Mouse (Mus musculus): ENCODE data around the gene Dlg2. TPM values are rescaled to one million over a fixed set of nuclear protein-coding genes. Genes with fewer than 3 reads are reported as not detected.

Gene Dlg2
- total RNA-seq, 1 experiment from 2014 or later: 71.9 TPM

DNA sequence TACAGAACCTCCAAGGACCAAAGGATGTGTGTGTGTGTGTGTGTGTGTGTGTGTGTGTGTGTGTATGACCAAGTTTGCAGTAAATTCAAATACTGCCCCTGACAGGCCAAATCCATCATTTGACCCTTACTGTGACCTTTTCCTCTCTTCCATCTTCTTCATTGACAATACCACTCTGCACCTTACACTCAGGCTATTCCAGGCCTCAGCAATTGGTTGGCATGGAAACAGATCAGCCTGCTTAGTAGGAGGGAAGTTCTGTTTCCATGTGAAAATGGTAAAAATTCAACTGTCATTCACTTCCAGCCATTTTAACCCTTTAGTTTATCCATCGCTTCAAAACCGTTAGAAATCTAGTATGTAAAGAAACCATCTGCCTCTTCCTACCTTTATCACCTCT, 1831.2 kb downstream of the Dlg2 start:
- no peak for DNase-seq

DNA sequence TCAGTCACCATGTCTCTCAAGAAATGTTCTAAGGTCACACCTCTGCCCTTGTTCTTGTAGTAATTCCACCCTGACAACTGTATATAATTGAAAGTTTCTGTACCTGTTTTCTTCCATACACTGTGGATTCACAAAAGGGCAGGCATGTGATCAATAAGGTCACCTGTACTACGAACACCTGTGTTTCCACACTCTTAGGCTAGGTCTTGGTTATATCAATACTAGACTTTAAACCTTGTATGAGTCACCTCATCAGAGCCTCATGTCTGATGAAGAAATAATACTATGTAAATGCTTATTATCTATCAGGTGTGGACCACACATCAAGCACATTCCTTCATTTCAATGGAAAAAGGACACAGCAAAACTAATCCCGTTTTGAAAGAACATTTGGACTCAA, 1831.7 kb downstream of the Dlg2 start:
- no peak for DNase-seq

DNA sequence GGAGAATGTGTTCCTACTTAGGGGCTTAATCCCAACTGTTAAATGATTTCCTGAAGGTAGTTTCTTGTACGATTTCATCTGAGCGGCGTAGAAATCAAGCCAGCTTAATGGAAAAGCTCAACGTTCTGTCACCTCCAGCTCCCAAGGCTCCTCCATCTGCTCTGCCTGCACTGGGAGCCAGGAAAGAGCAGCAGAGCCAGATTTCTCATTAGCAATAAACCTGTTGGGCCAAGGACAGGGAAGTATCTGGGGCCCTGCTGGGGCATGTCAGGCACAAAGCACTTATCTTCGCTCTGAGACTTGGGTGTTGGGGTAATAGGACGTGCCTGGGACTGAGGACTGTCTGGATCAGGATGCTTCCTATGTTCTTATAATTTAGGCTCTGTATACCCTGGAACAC, 1839.9 kb downstream of the Dlg2 start:
- no peak for DNase-seq

DNA sequence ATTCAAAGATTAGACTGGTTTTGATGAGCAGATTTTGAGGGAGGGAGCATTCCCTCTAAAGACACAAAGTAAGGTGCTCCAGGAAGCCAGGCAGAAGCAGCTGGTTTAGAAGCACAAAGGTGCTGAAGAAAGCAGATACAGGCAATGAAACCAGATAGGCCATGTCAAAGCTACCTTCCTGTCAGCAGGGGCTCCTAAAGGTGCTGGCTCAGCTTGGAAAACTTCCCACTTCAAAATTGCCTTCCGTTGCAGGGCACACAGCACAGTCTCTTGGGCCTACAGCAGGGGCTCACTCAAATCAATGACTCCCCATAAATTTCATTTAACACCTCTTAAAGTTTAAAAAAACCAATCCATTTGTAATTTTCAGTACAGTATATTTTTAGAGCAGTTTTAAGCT, 1843.0 kb downstream of the Dlg2 start:
- no peak for DNase-seq

- no peak for DNase-seq
Measured at GRCm38 (mm10) chr7:92320181-92320580, 1843.7 kb downstream of the Dlg2 start.

DNA sequence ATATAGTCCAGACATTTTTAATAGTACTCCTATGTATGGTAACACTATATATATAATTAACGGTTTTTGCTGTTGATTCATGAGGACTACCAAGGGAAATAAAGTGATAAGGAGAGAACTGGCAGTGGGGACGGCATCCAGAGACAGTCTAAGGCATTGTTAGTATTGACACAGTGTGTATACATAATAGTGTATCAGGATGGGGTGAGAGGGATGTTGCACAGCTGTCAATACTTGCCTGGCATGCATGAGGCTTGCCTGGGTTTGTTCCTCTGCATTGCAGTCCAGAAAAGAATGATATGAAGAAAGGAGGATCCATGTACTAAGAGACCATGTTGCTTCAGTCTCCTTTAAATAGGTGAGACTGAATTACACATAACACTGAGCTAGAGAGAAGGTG, 1845.3 kb downstream of the Dlg2 start:
- DNase-seq: no peak

- DNase-seq: no peak
Measured at GRCm38 (mm10) chr7:92322342-92323069, 1846.0 kb downstream of the Dlg2 start.

- DNase-seq: peak; percentile 47
Measured at GRCm38 (mm10) chr7:92323710-92324109, 1847.2 kb downstream of the Dlg2 start.

DNA sequence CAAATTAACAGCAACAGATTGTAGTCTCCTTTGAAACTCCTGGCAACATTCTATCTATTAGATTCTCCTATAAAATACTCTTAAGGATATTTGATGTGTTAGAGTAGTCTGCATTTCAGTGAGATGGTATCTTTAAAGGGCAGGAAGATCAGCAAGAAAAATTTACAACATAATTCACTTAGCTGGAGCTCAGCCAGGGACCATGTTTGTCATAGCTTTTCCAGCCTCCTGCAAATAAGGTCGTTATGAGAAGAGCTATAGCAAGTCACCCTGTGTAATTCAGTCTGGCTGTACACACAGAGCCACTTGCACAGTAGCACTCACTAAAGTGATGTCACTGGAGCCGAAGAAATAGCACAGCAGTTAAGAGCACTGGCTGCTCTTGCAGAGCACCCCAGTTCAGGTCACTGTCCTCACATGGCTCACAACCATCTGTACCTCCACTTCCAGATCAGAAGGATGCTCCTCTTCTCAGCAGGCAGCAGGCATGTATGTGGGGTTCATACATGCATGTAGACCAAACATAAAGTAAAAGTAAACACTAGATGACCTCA, 1850.9 kb downstream of the Dlg2 start:
- peak; percentile 6 for DNase-seq

GRCm38 (mm10) chr7:92333220-92333898, 1856.9 kb downstream of the Dlg2 start:
- DNase-seq: no peak

- DNase-seq: no peak
Measured at GRCm38 (mm10) chr7:92356542-92356941, 1880.1 kb downstream of the Dlg2 start.

- no peak for DNase-seq
Measured at GRCm38 (mm10) chr7:92363386-92363785, 1886.9 kb downstream of the Dlg2 start.

GRCm38 (mm10) chr7:92363800-92364199, 1887.3 kb downstream of the Dlg2 start:
- no peak for DNase-seq

DNA sequence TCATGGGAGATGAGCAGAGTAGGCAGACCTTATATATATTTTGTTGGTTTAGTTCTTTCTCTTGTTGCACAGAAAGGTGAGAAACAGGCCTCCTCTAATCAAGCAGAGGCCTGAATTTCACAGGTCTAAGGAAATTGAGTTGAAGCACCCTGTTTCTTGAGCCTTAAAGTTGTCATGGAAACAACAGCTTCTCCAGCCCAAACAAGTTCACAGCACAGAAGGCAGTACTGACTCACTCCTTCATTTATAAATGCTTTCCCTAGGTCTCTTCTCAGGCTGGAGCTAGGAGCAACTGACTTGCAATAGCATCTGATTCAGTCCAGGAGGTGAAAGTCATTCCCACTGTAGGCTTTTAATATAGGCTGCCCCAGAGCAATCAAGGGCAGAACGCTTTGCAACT, 1890.6 kb downstream of the Dlg2 start:
- no peak for DNase-seq

DNA sequence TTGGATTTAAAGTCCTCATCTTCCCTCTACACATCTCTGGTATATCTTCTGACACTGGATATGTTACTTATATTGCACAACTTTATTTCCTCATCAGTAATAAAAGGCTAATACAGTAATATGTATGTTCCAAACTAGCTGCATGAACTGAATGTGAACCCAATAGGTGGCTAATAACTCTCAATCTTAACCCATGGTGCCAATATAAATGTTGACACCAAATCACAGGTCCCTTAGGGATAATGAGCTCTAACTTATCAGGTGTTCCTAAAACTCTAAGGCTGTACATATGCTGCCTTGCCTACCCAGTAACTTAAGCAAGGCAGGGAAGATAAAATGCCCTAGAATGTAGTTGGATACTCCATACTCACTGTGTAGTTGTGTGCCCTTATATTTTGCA, 1894.0 kb downstream of the Dlg2 start:
- no peak for DNase-seq

DNA sequence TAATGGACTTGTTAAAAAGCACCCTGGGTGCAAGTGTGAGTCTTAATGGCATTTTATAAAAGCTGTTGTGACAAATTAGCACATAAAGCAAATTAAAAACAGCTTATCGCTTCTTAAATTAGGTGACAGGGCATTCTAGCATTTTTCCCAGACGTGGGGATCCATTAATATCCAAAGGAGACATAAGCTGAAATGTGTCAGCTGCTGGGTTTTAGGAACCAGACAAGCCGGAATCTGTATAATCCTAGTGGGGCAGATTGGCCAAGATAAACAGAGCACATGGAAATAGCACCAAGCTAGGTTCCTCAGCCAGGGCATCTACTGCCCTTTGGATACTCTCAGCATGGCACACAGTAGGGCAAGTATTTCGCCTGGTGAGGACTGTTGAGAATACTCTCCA, 1895.2 kb downstream of the Dlg2 start:
- DNase-seq: no peak

GRCm38 (mm10) chr7:92373863-92374357, 1897.4 kb downstream of the Dlg2 start:
- no peak for DNase-seq

- DNase-seq: no peak
Measured at GRCm38 (mm10) chr7:92383913-92384484, 1907.5 kb downstream of the Dlg2 start.

DNA sequence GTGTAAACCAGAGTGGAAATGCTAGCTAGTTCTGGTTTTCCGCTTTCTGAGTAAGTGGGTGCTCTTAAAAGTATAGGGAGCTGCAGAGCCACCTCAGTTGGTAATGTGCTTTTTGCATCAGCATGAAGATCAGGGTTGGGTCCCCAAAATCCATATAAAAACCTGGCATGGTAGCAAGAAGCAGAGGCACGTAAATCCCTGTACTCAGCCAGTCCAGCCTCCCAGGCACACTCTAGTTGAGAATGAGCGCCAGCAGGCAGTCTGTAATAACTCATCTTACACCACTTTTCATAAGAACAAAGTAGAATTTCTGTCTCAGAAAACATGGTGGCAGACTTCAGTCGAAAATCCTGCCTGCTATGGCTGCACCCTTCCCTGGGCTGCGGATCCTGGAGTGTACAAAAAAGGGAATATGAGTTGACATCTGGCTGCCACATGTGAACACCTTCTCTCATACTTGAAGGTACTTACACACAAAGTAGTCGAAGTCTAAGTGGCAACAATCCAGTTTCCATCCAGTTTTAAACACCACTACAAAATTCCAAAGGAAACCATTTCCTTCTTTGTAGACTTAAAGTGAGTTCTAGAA, 1915.7 kb downstream of the Dlg2 start:
- DNase-seq: no peak

DNA sequence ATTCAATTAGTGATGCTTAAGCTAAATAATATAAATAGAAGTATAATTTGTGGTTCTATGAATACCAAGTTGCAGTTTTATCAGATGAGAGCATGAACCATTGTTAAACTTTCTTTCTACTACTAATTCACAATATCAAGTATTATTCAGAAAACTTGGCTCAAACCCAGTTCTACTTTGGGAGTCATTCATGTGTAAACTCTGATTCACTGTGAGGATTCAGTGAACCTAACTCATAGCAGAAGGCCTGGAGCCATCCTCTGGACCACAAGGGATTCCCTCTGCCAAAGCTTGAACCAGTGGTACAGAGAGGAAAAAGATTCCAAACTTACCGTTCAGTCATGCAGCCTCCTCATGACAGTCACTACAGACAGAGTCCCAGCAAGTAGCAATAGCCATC, 1920.3 kb downstream of the Dlg2 start:
- DNase-seq: no peak

DNA sequence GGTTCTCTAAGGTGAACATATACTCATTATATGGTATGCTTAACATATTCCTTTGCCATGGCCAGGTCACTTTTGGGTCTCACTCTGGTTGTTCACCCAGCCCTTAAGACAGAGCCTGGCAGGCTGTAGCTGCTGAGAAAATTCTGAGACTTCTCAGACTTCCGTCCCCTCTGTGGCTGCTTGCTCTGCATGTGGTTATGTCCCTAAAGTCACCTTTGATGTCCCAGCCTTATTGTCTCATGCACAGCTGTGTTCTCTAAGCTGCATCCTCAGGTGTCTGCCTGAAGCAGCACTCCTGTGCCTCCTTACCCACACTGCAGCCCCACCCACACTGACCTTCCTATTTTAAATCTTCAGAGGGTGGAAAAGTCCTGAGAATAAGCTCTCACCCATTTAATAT, 1922.4 kb downstream of the Dlg2 start:
- DNase-seq: no peak

- DNase-seq: no peak
Measured at GRCm38 (mm10) chr7:92400551-92400950, 1924.1 kb downstream of the Dlg2 start.

All from adrenal gland, postnatal 14 days (tissue).